Mouse (Mus musculus) naive thymus-derived CD4-positive, alpha-beta T cell, adult 2 months (primary cell): ENCODE measurements around the gene Ilf3.
A peak's percentile ranks its signal among the peaks of the same experiment; 100 is the strongest.

Source experiments
- DNase-seq: peaks from one replicate; pipeline ENCODE4 v3.0.0-alpha.2; 2011; ENCODE audit warnings: low read depth

Gene Ilf3

GRCm38 (mm10) chr9:21346627-21347365, 20.9 kb upstream of the Ilf3 start:
- no peak for DNase-seq

- DNase-seq, result no peak
Measured at GRCm38 (mm10) chr9:21348152-21348551, 19.5 kb upstream of the Ilf3 start.

GRCm38 (mm10) chr9:21351178-21351577, 16.5 kb upstream of the Ilf3 start:
- no peak for DNase-seq

GRCm38 (mm10) chr9:21351702-21352377, 15.8 kb upstream of the Ilf3 start:
- DNase-seq, result no peak

GRCm38 (mm10) chr9:21352463-21353372, 15.0 kb upstream of the Ilf3 start:
- DNase-seq, result no peak

- no peak for DNase-seq
Measured at GRCm38 (mm10) chr9:21353373-21353686, 14.3 kb upstream of the Ilf3 start.

- no peak for DNase-seq
Measured at GRCm38 (mm10) chr9:21354796-21355195, 12.9 kb upstream of the Ilf3 start.

- peak; percentile 90 for DNase-seq
Measured at GRCm38 (mm10) chr9:21356981-21357718, 10.5 kb upstream of the Ilf3 start.

GRCm38 (mm10) chr9:21366541-21367220, 990 bp upstream of the Ilf3 start:
- peak; percentile 92 for DNase-seq

GRCm38 (mm10) chr9:21368131-21368584, 487 bp downstream of the Ilf3 start:
- DNase-seq, result peak; percentile 85

GRCm38 (mm10) chr9:21369080-21369479, 1.4 kb downstream of the Ilf3 start:
- DNase-seq, result peak; percentile 38

GRCm38 (mm10) chr9:21370876-21371275, 3.2 kb downstream of the Ilf3 start:
- no peak for DNase-seq

- no peak for DNase-seq
Measured at GRCm38 (mm10) chr9:21372508-21372907, 4.8 kb downstream of the Ilf3 start.

GRCm38 (mm10) chr9:21379195-21379594, 11.5 kb downstream of the Ilf3 start:
- peak; percentile 50 for DNase-seq

- no peak for DNase-seq
Measured at GRCm38 (mm10) chr9:21380868-21381267, 13.2 kb downstream of the Ilf3 start.

- no peak for DNase-seq
Measured at GRCm38 (mm10) chr9:21383966-21384365, 16.3 kb downstream of the Ilf3 start.

GRCm38 (mm10) chr9:21392646-21393175, 25.0 kb downstream of the Ilf3 start:
- no peak for DNase-seq

- no peak for DNase-seq
Measured at GRCm38 (mm10) chr9:21395692-21396091, 28.0 kb downstream of the Ilf3 start.

GRCm38 (mm10) chr9:21397170-21397569, 29.5 kb downstream of the Ilf3 start:
- no peak for DNase-seq

- DNase-seq, result no peak
Measured at GRCm38 (mm10) chr9:21401042-21401441, 33.4 kb downstream of the Ilf3 start.

GRCm38 (mm10) chr9:21402764-21403253, 35.1 kb downstream of the Ilf3 start:
- DNase-seq, result no peak
